Mouse (Mus musculus) kidney, embryonic 14.5 days (tissue): Measurements from ENCODE around the gene Tmem209. TPM values are rescaled to one million over a fixed set of nuclear protein-coding genes. Genes with fewer than 3 reads are reported as not detected.

Source experiments
- ATAC-seq: fragments of 200-750 bp; cut with Nextera tagmentation; 2 replicates; pipeline ENCODE4 v1.8.0; 2017; ENCODE audit warnings: moderate number of reproducible peaks, mild to moderate bottlenecking, moderate TSS enrichment, moderate library complexity; ENCODE audit not compliant: low FRiP score, low TSS enrichment
- H3K27ac ChIP-seq: fragments of 300-500 bp; sonication (generic); 2 replicates; pipeline ENCODE4 v1.5.1; 2014; ENCODE audit warnings: low read depth, mild to moderate bottlenecking, low read length, moderate library complexity, mixed read lengths
- H3K27me3 ChIP-seq: fragments of 300-500 bp; sonication (generic); 2 replicates; pipeline ENCODE4 v1.6.1; 2014; ENCODE audit warnings: mild to moderate bottlenecking, low read length; ENCODE audit not compliant: control insufficient read depth, insufficient read depth
- H3K36me3 ChIP-seq: fragments of 300-500 bp; sonication (generic); 2 replicates; pipeline ENCODE4 v1.6.1; 2014; ENCODE audit warnings: low read length, mixed read lengths; ENCODE audit not compliant: control insufficient read depth, insufficient read depth
- H3K4me1 ChIP-seq: fragments of 300-500 bp; sonication (generic); 2 replicates; pipeline ENCODE4 v1.6.1; 2014; ENCODE audit warnings: low read length, mixed read lengths; ENCODE audit not compliant: control insufficient read depth, insufficient read depth
- H3K4me2 ChIP-seq: fragments of 300-500 bp; sonication (generic); replicated peaks from 2 replicates; pipeline ENCODE4 v1.6.1; 2014; ENCODE audit warnings: low read depth, mild to moderate bottlenecking, low read length
- H3K4me3 ChIP-seq: fragments of 300-500 bp; sonication (generic); 2 replicates; pipeline ENCODE4 v1.5.1; 2014; ENCODE audit warnings: mild to moderate bottlenecking, low read length
- H3K9ac ChIP-seq: fragments of 300-500 bp; sonication (generic); 2 replicates; pipeline ENCODE4 v1.6.1; 2014; ENCODE audit warnings: low read depth, mild to moderate bottlenecking, low read length, moderate library complexity
- H3K9me3 ChIP-seq: fragments of 300-500 bp; sonication (generic); 2 replicates; pipeline ENCODE4 v1.6.1; 2016; ENCODE audit warnings: low read length; ENCODE audit not compliant: control insufficient read depth
- WGBS: fragments of 180-500 bp; shearing (Covaris S2); extraction: QIAGEN DNeasy Blood & Tissue Kit; methylation state at CpG from one replicate; pipeline ENCODE4 v1.1.7; 2014; 5-methylcytosine and 5-hydroxymethylcytosine counted together
- polyA plus RNA-seq: library from polyadenylated mRNA; unstranded; fragments of >200 nt; fragmentation: Nextera tagmentation; extraction: Ambion mirVana; gene quantifications from 2 replicates; pipeline ENCODE4 v1.2.1, GENCODE M21; 2014

Gene Tmem209
- polyA plus RNA-seq, 1 experiment from 2014 or later: 56.8 TPM

DNA sequence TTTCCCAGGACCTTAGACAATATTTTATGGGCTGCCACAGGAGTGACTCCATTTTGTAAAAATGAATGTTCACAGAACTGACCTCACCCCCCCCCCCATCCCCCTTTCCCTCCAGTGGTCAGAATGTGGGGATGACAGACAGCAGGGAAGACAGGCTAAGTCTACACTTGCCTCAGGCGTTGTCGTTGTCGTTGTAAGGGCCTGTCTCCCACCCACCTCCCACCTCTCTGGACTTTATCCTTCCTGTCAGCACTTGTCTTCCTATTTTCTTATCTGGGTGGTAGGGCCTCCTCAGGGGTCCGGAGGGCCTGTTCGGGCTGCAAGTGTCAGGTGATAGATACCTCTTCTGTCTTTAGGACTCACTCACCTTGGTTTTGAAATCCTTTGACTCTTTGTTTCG lies 32.7 kb upstream of the Tmem209 start:
- H3K4me1 ChIP-seq: peaks cover 46% of the 10 kb centered on the region
- H3K27me3 ChIP-seq: no peaks in the 10 kb centered on the region
- no peak overlapping the region for H3K9ac ChIP-seq
- no peak for ATAC-seq
- H3K4me3 ChIP-seq: no peak overlapping the region
- peak overlapping the region; percentile 79; the same call in 1 of the 2 replicates for H3K27ac ChIP-seq
- no peak overlapping the region for H3K4me2 ChIP-seq
- H3K36me3 ChIP-seq: no peaks in the 10 kb centered on the region
- no peaks in the 10 kb centered on the region for H3K9me3 ChIP-seq
- 65% methylated on average over 6 of the region's 6 CpGs for WGBS

DNA sequence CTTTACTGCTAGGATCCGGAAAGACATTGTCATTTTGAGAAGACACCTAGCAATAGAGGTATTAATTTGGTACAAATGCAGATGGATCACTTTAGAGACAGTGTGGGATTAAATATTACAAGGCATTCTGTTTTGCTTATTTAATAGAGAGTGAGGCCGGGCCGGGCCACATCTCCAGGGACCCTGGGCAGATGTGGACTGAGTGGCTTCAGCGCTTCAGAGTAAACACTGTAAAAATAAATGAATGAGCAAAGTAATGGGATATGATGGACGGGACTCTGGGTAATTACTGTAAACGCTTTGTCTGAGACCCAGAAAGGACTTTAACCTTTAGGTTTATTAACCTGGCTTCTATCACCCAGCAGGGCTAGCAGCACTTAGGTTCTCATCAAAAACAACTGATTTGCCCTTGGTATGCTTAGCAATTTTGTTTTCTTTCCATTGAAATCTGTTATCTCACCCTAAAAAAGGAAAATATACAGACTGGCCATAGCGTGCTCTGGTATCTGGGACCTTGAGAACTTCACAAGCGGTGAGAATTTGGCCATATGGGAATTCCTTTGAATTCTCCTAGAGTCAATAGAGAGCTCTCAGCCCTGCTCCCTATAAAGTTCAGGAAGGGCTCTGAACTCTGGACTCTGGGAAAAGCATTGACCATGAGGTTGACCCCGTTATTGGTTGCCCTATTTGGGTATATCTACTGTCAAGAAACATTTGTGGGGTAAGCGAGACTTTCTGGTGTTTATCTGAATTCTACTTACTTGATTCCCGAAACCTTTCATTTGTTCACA lies 31.6 kb upstream of the Tmem209 start, which contains the start of gene Cpa2:
Gene Cpa2 (plus strand): TSS at position 574 of the 791 bp plus-strand sequence.
- H3K27ac ChIP-seq: peak within 1 kb of the TSS; percentile 79; the same call in 1 of the 2 replicates
- no peak for ATAC-seq

DNA sequence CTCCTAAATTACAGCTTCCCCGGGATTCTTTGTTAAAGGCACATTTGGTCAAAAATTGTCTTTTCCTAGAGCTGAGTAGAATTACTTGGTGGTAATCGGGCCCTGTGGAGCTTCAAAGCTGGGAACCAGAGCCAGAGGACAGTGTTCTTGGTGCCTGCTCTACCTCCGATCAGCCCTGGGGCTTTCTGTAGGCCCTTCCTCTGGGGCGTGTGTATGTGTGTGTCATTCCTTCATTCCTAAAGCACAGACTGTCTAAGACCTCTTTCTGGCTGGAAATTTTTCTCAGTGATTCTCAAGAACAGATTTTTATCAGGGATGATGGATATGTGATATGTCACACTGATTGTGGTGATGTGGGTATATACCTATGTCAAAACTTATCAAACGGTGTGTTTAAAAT lies 29.2 kb upstream of the Tmem209 start:
- H3K36me3 ChIP-seq: no peaks in the 10 kb centered on the region
- H3K4me1 ChIP-seq: peaks cover 28% of the 10 kb centered on the region
- ATAC-seq: no peak
- WGBS: 66% methylated on average over 5 of the region's 5 CpGs
- no peak overlapping the region for H3K4me2 ChIP-seq
- H3K27me3 ChIP-seq: no peaks in the 10 kb centered on the region
- no peak overlapping the region for H3K4me3 ChIP-seq
- H3K9me3 ChIP-seq: no peaks in the 10 kb centered on the region
- peak overlapping the region; percentile 55; the same call in 1 of the 2 replicates for H3K27ac ChIP-seq
- no peak overlapping the region for H3K9ac ChIP-seq

More for the DNA sequence above, 31.6 kb upstream of the Tmem209 start, which contains the start of gene Cpa2:
- H3K27me3 ChIP-seq: no peaks in the 10 kb centered on the region
- H3K9ac ChIP-seq: no peak within 1 kb of the TSS
- no peak within 1 kb of the TSS for H3K4me2 ChIP-seq
- no peaks in the 10 kb centered on the region for H3K9me3 ChIP-seq
- WGBS: 48% methylated on average over 11 of the region's 11 CpGs
- H3K4me1 ChIP-seq: peaks cover 37% of the 10 kb centered on the region
- H3K36me3 ChIP-seq: no peaks in the 10 kb centered on the region
- H3K4me3 ChIP-seq: no peak within 1 kb of the TSS

DNA sequence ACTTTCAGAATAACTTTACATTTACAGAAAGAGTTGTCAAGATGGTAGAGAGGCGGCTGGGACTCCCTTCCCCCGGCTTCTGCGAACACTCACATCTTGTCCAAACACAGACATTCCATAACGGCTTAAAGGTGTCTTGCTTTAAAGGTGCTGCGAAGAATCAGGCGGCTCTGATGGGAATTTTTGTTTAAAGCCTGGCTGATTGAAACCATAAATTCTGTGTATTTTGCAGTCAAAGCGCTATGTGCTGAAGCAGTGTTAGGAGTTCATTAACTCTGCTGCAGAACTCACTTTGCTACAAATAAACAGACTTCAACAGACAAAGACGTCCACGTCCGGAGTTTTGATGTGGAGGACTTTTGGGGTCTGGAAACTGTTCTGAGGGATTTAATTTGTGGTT lies 28.7 kb upstream of the Tmem209 start:
- no peak overlapping the region for H3K9ac ChIP-seq
- ATAC-seq: no peak
- no peaks in the 10 kb centered on the region for H3K36me3 ChIP-seq
- no peaks in the 10 kb centered on the region for H3K27me3 ChIP-seq
- peak overlapping the region; percentile 55; the same call in 1 of the 2 replicates for H3K27ac ChIP-seq
- no peak overlapping the region for H3K4me2 ChIP-seq
- H3K4me3 ChIP-seq: no peak overlapping the region
- peaks cover 22% of the 10 kb centered on the region for H3K4me1 ChIP-seq
- 50% methylated on average over 10 of the region's 10 CpGs for WGBS
- H3K9me3 ChIP-seq: no peaks in the 10 kb centered on the region

DNA sequence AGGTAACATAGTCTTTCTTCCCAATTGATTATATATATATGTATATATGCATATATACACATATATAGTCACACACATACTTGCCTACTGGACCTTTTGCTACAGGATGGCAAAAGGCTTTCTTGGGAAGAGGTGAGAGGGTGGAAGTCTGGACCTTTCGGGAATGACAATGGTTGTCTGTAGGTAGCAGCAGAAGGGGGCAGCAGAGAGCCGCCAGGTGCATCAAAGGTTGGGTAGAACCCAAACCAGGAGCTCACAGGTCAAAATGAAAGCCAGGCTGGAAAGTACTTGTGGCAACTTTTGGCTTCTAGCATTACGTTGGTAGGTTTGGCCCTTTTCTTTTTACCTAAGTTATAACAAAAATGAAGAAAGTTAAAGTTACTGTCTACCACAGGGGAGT lies 25.8 kb upstream of the Tmem209 start:
- ATAC-seq: no peak
- Histone ChIP-seq H3K4me3 (no peak overlapping the region), H3K27me3 (no peaks in the 10 kb centered on the region), H3K9ac (no peak overlapping the region), H3K36me3 (no peaks in the 10 kb centered on the region), H3K4me1 (peaks cover 10% of the 10 kb centered on the region), H3K27ac (no peak overlapping the region), H3K9me3 (no peaks in the 10 kb centered on the region), H3K4me2 (no peak overlapping the region)
- WGBS: 45% methylated on average over 3 of the region's 3 CpGs

DNA sequence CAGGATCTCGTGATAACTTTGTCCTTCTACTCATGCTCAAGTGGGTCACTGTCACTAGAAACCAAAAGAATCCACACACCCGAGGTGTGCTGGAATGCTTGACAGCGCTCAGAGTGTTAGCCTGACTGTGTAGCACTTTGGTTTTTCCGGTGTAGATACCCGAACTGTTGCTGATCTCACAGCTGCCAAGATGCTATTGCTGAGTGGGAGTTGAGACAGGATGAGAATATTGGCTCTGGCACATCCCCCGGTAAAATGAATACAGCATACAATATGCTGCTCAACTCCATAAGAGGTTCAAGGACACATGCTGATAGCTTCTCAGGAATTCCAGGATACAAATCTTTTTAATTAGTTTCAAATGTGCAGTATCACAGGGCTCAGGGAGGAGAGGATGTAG lies 19.2 kb upstream of the Tmem209 start:
- no peaks in the 10 kb centered on the region for H3K9me3 ChIP-seq
- no peaks in the 10 kb centered on the region for H3K36me3 ChIP-seq
- H3K27ac ChIP-seq: peak overlapping the region; percentile 97; the same call in 1 of the 2 replicates
- H3K27me3 ChIP-seq: no peaks in the 10 kb centered on the region
- H3K4me1 ChIP-seq: peaks cover 39% of the 10 kb centered on the region
- WGBS: 37% methylated on average over 6 of the region's 6 CpGs
- ATAC-seq: peak; percentile 50; the same call in 1 of the 2 replicates
- no peak overlapping the region for H3K9ac ChIP-seq
- H3K4me2 ChIP-seq: no peak overlapping the region
- no peak overlapping the region for H3K4me3 ChIP-seq

DNA sequence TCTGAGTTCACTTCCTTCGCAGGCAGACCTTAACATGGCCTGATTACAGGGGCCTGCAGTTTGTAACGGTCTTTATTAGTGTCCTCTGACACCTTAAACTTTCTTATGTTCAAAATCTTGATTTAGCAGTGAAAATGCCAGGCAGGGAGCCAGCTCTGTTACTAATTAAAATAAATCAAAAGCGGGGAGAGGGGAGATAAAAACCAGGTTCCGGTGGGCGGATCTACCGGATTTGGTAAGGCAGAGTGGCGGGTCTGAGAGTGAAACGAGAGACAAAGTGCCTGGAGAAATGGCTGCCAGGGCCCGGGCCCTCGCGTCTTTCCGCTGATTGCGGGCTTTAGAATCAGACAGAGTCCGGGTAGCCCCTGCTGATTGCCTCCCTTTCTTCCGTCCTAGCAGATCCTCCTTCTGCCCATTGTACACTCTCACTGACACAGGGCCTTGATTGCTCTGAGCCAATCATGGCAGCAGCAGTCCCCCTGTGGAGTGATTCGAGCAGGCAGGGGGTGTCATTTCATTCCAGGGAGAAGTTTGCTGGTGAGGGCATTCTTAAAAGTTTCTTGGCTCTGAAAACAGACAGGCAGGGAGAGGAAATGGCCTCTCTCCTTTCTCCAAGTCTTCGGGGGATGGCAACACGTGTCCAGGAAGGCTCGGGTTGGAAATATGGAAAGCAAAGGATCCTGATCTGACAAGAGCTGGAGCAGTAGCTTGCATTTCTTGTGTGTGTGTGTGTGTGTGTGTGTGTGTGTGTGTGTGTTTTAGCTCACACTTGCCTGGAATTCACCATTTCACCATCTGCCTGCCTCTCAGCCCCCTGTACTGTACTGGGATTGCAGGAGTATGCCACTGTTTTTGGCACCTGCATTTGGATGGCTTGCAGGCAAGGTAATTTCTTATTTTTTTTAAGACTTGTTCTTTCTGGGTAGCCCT lies 17.3 kb upstream of the Tmem209 start:
- Histone ChIP-seq H3K9ac (peak overlapping the region; percentile 48), H3K27me3 (no peaks in the 10 kb centered on the region), H3K4me2 (peak overlapping the region; percentile 17; the same call in 1 of the 2 replicates), H3K36me3 (no peaks in the 10 kb centered on the region), H3K9me3 (no peaks in the 10 kb centered on the region), H3K4me1 (peaks cover 39% of the 10 kb centered on the region), H3K27ac (peak overlapping the region; percentile 97), H3K4me3 (no peak overlapping the region; the same call in 1 of the 2 replicates)
- WGBS: 11% methylated on average over 19 of the region's 19 CpGs
- ATAC-seq: peak; percentile 44

DNA sequence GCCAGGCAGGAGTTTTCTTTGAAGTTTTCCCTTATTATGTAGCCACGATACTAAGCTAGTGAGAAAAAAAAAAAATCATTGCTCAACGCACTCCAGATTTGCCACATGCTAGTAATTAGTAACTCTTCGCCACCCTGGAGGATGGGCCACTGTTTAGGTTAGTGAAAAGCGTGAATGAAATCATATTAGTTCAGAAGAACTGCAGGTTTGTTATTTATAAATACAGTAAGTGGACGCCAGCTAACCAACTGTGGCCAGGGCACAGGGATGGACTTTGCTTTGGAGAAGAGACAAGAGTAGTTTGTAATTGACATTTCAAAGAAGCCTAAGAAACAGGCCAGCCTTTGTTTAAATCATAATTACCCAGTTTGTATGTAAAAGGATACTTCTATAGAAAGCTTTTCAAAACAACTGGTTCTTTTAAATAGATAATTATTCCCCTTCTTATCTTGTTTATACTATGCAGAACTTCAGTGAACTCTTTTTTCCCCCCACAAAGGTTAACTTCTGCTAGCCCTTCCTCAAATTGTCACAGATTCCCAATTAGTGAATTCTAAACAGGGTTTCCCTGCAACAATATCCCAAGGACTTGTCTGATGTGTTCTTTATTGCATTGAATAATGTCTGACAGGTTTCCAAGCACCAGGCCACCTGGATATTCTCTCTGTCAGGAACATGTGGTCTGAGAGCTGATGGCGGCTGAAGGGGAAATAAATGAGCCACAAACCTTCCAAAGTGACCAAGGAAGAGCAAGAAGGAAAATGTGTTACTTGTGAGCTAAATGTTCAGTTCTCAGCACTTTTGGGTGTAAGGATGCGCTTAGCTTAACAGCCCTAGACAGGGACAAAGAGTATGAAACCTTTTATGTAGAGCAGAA lies 16.1 kb upstream of the Tmem209 start:
- H3K9ac ChIP-seq: no peak overlapping the region; the same call in 1 of the 2 replicates
- no peak overlapping the region for H3K4me2 ChIP-seq
- no peak for ATAC-seq

More for the DNA sequence above, 16.1 kb upstream of the Tmem209 start:
- Histone ChIP-seq H3K4me3 (no peak overlapping the region), H3K27ac (peak overlapping the region; percentile 97), H3K36me3 (no peaks in the 10 kb centered on the region), H3K9me3 (no peaks in the 10 kb centered on the region), H3K4me1 (peaks cover 39% of the 10 kb centered on the region), H3K27me3 (no peaks in the 10 kb centered on the region)
- WGBS: 43% methylated on average over 7 of the region's 7 CpGs
